Mouse (Mus musculus): ENCODE data around the gene Ndst4.

DNA sequence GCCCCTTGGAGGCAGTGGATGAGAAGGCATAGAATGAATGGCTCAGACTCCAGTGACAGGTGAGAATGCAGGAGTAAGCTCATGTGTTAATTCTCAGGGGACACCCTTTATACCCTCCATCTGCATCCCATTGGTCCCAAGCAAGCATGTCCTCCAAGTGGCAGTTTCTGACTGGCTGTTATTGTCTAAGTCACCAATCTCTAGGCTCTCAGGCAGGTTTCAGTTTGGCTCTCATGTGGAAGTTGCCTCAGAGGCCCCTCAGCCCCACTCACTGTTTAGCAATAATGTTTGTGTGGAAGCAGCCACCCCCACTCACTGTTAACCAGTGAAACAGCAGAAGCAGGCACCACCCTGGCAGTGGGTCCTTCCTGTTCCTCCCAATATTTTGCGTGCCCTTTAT, 353.0 kb downstream of the Ndst4 start:
- TF ChIP-seq CTCF (IDR thresholded peaks at IDR 0.05; ENCODE audit: low read depth) (no peak), EP300 (IDR thresholded peaks at IDR 0.05; ENCODE audit: low read depth) (no peak)

Measured in heart, postnatal 0 days (tissue).